Mouse (Mus musculus) liver, embryonic 14.5 days (tissue): Measurements from ENCODE around the gene Mdp1. TPM values are rescaled to one million over a fixed set of nuclear protein-coding genes. Genes with fewer than 3 reads are reported as not detected.
A peak's percentile ranks its signal among the peaks of the same experiment; 100 is the strongest.

Source experiments
- ATAC-seq: fragments of 200-750 bp; cut with Nextera tagmentation; 2 replicates; pipeline ENCODE4 v1.8.0; 2017; ENCODE audit warnings: moderate number of reproducible peaks, mild to moderate bottlenecking, moderate library complexity; ENCODE audit not compliant: insufficient read depth
- DNase-seq, 3 experiments: peaks; one replicate each; pipeline ENCODE4 v3.0.0-alpha.2; 2012 to 2013; ENCODE audit warnings: low read depth in 3 of 3, low spot score in 3 of 3
- H3K27ac ChIP-seq: fragments of 300-500 bp; sonication (generic); 2 replicates; pipeline ENCODE4 v1.5.1; 2014; ENCODE audit warnings: moderate library complexity, mild to moderate bottlenecking, control low read depth, inconsistent platforms
- H3K27me3 ChIP-seq: fragments of 300-500 bp; sonication (generic); 2 replicates; pipeline ENCODE4 v1.6.1; 2014; ENCODE audit warnings: mild to moderate bottlenecking, low read length, moderate library complexity; ENCODE audit not compliant: control insufficient read depth, insufficient read depth
- H3K36me3 ChIP-seq: fragments of 300-500 bp; sonication (generic); replicated peaks from 2 replicates; pipeline ENCODE4 v1.6.1; 2014; ENCODE audit warnings: low read depth; ENCODE audit not compliant: control insufficient read depth, insufficient read depth
- H3K4me1 ChIP-seq, 2 experiments: fragments of 200-500 bp in 1 of 2; fragments of 300-500 bp in 1 of 2; sonication (generic) in 1 of 2; replicated peaks; 2 replicates each; pipeline ENCODE4 v1.6.1; 2012 to 2014; ENCODE audit warnings: antibody characterized with exemption in 1 of 2, inconsistent platforms in 1 of 2, low read length in 1 of 2; ENCODE audit not compliant: control insufficient read depth in 2 of 2, insufficient read depth in 2 of 2
- H3K4me2 ChIP-seq: fragments of 300-500 bp; sonication (generic); 2 replicates; pipeline ENCODE4 v1.6.1; 2014; ENCODE audit warnings: low read depth, mild to moderate bottlenecking, control low read depth, moderate library complexity
- H3K4me3 ChIP-seq, 2 experiments: fragments of 200-500 bp in 1 of 2; fragments of 300-500 bp in 1 of 2; sonication (generic) in 1 of 2; 2 replicates each; pipeline ENCODE4 v1.5.1; 2012 to 2014; ENCODE audit warnings: low read depth in 2 of 2, low read length in 2 of 2, mild to moderate bottlenecking in 2 of 2, control low read depth in 1 of 2, inconsistent platforms in 1 of 2, moderate library complexity in 1 of 2; ENCODE audit not compliant: insufficient read depth in 1 of 2
- H3K9ac ChIP-seq: fragments of 300-500 bp; sonication (generic); replicated peaks from 2 replicates; pipeline ENCODE4 v1.6.1; 2014; ENCODE audit warnings: mild to moderate bottlenecking, control low read depth, moderate library complexity
- H3K9me3 ChIP-seq: fragments of 300-500 bp; sonication (generic); 2 replicates; pipeline ENCODE4 v1.6.1; 2016; ENCODE audit warnings: low read length, mixed read lengths; ENCODE audit not compliant: control insufficient read depth
- CTCF ChIP-seq: IDR thresholded peaks from 2 replicates; pipeline ENCODE4 v1.5.1; 2016; ENCODE audit warnings: antibody characterized with exemption, low read depth, control low read depth
- EP300 ChIP-seq: IDR thresholded peaks from 2 replicates; pipeline ENCODE4 v1.6.1; 2016; ENCODE audit warnings: antibody characterized with exemption, low read depth
- WGBS: fragments of 180-500 bp; shearing (Covaris S2); extraction: QIAGEN DNeasy Blood & Tissue Kit; methylation state at CpG from one replicate; pipeline ENCODE4 v1.1.7; 2014; ENCODE audit not compliant: insufficient replicate concordance; 5-methylcytosine and 5-hydroxymethylcytosine counted together
- polyA plus RNA-seq, 2 experiments: library from polyadenylated mRNA; depleted of rRNA in 1 of 2; stranded (reverse) in 1 of 2; unstranded in 1 of 2; fragments of >200 nt; fragmentation: Nextera tagmentation in 1 of 2; extraction: Ambion mirVana in 1 of 2; gene quantifications; 2 replicates each; pipeline versions ENCODE4 v1.2.1 to v1.2.3; 2012 to 2014

The Mdp1 gene
- polyA plus RNA-seq, 2 experiments = 13.4 to 15.5 TPM

GRCm38 (mm10) chr14:55658011-55658410, 2.3 kb downstream of the Mdp1 start:
- TF ChIP-seq EP300 (no peak), CTCF (no peak)
- H3K4me2 ChIP-seq = no peak overlapping the region
- ATAC-seq = no peak

DNA sequence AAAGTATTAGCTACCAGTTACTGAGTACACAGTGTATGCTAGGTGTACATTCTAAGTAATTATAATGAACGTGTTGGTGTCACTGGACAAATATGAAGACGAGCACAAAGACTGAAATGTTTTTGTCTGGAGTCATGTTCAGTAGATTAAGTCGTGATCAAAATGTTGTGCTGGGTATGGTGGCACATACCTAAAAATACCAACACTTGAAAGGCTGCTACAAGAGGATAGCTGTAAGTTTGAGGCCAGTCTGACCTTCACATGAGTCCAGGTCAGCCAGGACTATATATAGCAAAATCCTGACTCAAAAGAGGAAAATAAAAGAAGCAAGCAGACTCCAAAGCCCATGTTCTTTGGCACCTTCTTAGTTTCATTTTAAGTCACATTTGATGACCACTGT, 3.4 kb downstream of the Mdp1 start:
- Histone ChIP-seq H3K9me3 (no peaks in the 10 kb centered on the region), H3K4me3 (no peak overlapping the region), H3K27ac (no peak overlapping the region), H3K4me2 (no peak overlapping the region), H3K4me1 (peaks cover 8 to 9% of the 10 kb centered on the region in 2 experiments; a peak in 3 of 4 replicates), H3K9ac (no peak overlapping the region), H3K36me3 (peaks cover under 1% of the 10 kb centered on the region), H3K27me3 (no peaks in the 10 kb centered on the region)
- 69% methylated on average over 3 of the region's 3 CpGs for WGBS
- DNase-seq = no peak
- TF ChIP-seq CTCF = no peak
- TF ChIP-seq EP300 = no peak
- no peak for ATAC-seq

More at GRCm38 (mm10) chr14:55658011-55658410, 2.3 kb downstream of the Mdp1 start:
- WGBS = 83% methylated on average over 5 of the region's 5 CpGs
- Histone ChIP-seq H3K4me3 (no peak overlapping the region), H3K27me3 (no peaks in the 10 kb centered on the region), H3K27ac (no peak overlapping the region), H3K36me3 (peaks cover 6% of the 10 kb centered on the region), H3K9ac (no peak overlapping the region), H3K9me3 (no peaks in the 10 kb centered on the region), H3K4me1 (peaks cover 8 to 9% of the 10 kb centered on the region in 2 experiments; a peak in 3 of 4 replicates)
- DNase-seq = no peak

- Histone ChIP-seq H3K9ac (no peak overlapping the region), H3K4me2 (no peak overlapping the region), H3K27me3 (no peaks in the 10 kb centered on the region), H3K27ac (no peak overlapping the region), H3K4me3 (no peak overlapping the region), H3K9me3 (no peaks in the 10 kb centered on the region), H3K4me1 (no peaks in the 10 kb centered on the region), H3K36me3 (no peaks in the 10 kb centered on the region)
- WGBS = 76% methylated on average over 7 of the region's 7 CpGs
- no peak for ATAC-seq
- TF ChIP-seq CTCF (no peak), EP300 (no peak)
- DNase-seq = no peak
Measured at GRCm38 (mm10) chr14:55651528-55651927, 8.8 kb downstream of the Mdp1 start.

GRCm38 (mm10) chr14:55649884-55650283, 10.4 kb downstream of the Mdp1 start, which contains the start of gene Tssk4:
Gene Tssk4 (plus strand): TSS chr14:55650184.
- TF ChIP-seq EP300 = no peak
- TF ChIP-seq CTCF = no peak
- Histone ChIP-seq H3K4me3 (no peak within 1 kb of the TSS), H3K4me2 (no peak within 1 kb of the TSS), H3K36me3 (no peaks in the 10 kb centered on the region), H3K4me1 (peaks cover 2 to 5% of the 10 kb centered on the region in 2 experiments), H3K9ac (no peak within 1 kb of the TSS), H3K27ac (no peak within 1 kb of the TSS), H3K9me3 (no peaks in the 10 kb centered on the region), H3K27me3 (no peaks in the 10 kb centered on the region)
- DNase-seq (no peak), ATAC-seq (no peak)
- WGBS = 91% methylated on average over 2 of the region's 2 CpGs

- no peak for ATAC-seq
- no peak for DNase-seq
- 21% methylated on average over 17 of the region's 17 CpGs for WGBS
Measured at GRCm38 (mm10) chr14:55644261-55644888, 15.9 kb downstream of the Mdp1 start.

More at GRCm38 (mm10) chr14:55644261-55644888, 15.9 kb downstream of the Mdp1 start:
- TF ChIP-seq EP300 (no peak), CTCF (no peak)
- H3K27ac ChIP-seq = peak overlapping the region; percentile 71
- no peaks in the 10 kb centered on the region for H3K27me3 ChIP-seq
- peak overlapping the region; percentile 89 for H3K9ac ChIP-seq
- no peaks in the 10 kb centered on the region for H3K9me3 ChIP-seq
- H3K4me2 ChIP-seq = peak overlapping the region; percentile 74
- H3K4me3 ChIP-seq = peak overlapping the region; percentile 90 to 92
- H3K36me3 ChIP-seq = peaks cover 16% of the 10 kb centered on the region
- peaks cover 17 to 22% of the 10 kb centered on the region in 2 experiments for H3K4me1 ChIP-seq
